Mouse (Mus musculus) heart, embryonic 12.5 days (tissue): ENCODE measurements around the gene Ndufaf3. TPM values are rescaled to one million over a fixed set of nuclear protein-coding genes. Genes with fewer than 3 reads are reported as not detected.
A peak's percentile ranks its signal among the peaks of the same experiment; 100 is the strongest.

ENCODE experiments used
- ATAC-seq: fragments of 200-750 bp; cut with Nextera tagmentation; 2 replicates; pipeline ENCODE4 v1.8.0; 2017; ENCODE audit warnings: moderate TSS enrichment, moderate library complexity; ENCODE audit not compliant: insufficient number of reproducible peaks, low FRiP score
- H3K27ac ChIP-seq: fragments of 300-500 bp; sonication (generic); 2 replicates; pipeline ENCODE4 v1.5.1; 2016; ENCODE audit warnings: mild to moderate bottlenecking, moderate library complexity; ENCODE audit not compliant: poor library complexity, severe bottlenecking
- H3K27me3 ChIP-seq: fragments of 300-500 bp; sonication (generic); replicated peaks from 2 replicates; pipeline ENCODE4 v1.6.1; 2016; ENCODE audit warnings: mild to moderate bottlenecking, moderate library complexity
- H3K36me3 ChIP-seq: fragments of 300-500 bp; sonication (generic); 2 replicates; pipeline ENCODE4 v1.6.1; 2016; ENCODE audit warnings: mild to moderate bottlenecking, moderate library complexity
- H3K4me1 ChIP-seq: fragments of 300-500 bp; sonication (generic); replicated peaks from 2 replicates; pipeline ENCODE4 v1.6.1; 2016; ENCODE audit warnings: mild to moderate bottlenecking
- H3K4me2 ChIP-seq: fragments of 300-500 bp; sonication (generic); 2 replicates; pipeline ENCODE4 v1.6.1; 2016; ENCODE audit warnings: mild to moderate bottlenecking, moderate library complexity
- H3K4me3 ChIP-seq: fragments of 300-500 bp; sonication (generic); 2 replicates; pipeline ENCODE4 v1.5.1; 2016; ENCODE audit warnings: mild to moderate bottlenecking
- H3K9ac ChIP-seq: fragments of 300-500 bp; sonication (generic); 2 replicates; pipeline ENCODE4 v1.6.1; 2016; ENCODE audit warnings: mild to moderate bottlenecking, moderate library complexity
- H3K9me3 ChIP-seq: fragments of 300-500 bp; sonication (generic); replicated peaks from 2 replicates; pipeline ENCODE4 v1.6.1; 2016; ENCODE audit warnings: mild to moderate bottlenecking, moderate library complexity
- WGBS: fragments of 180-500 bp; shearing (Covaris S2); methylation state at CpG from one replicate; pipeline ENCODE4 v1.1.7; 2016; 5-methylcytosine and 5-hydroxymethylcytosine counted together
- polyA plus RNA-seq: library from polyadenylated mRNA; unstranded; fragments of >200 nt; fragmentation: Nextera tagmentation; extraction: Ambion mirVana; gene quantifications from 2 replicates; pipeline ENCODE4 v1.2.1, GENCODE M21; 2016

Ndufaf3 gene
- polyA plus RNA-seq, 1 experiment from 2014 or later = 55.5 TPM

DNA sequence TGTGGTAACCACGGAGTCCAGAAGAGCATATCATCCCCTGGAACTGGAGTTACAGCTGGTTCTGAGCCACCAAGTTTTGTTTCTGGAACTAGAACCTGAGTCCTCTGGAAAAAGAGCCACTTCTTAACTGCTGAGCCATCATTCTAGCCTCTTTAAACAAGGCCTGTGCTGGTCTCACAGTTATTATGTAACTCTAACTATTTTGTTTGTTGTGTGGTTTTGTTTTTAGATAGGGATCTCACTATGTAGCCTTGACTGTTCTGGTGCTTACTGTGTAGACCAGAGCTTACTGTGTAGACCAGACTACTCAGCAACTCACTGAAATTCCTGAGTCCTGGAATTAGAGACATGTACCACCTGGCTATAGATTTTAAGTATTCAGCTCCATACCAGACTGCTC lies 20.4 kb downstream of the Ndufaf3 start:
- Histone ChIP-seq H3K4me3 (no peak overlapping the region), H3K36me3 (peaks cover 88% of the 10 kb centered on the region), H3K9ac (no peak overlapping the region), H3K9me3 (no peaks in the 10 kb centered on the region), H3K4me1 (0 out of 2 replicates have a peak, but pooled peaks cover 2% of the 10 kb centered on the region), H3K27ac (no peak overlapping the region), H3K4me2 (no peak overlapping the region), H3K27me3 (no peaks in the 10 kb centered on the region)
- ATAC-seq = no peak
- 91% methylated on average over 1 of the region's 1 CpGs for WGBS

DNA sequence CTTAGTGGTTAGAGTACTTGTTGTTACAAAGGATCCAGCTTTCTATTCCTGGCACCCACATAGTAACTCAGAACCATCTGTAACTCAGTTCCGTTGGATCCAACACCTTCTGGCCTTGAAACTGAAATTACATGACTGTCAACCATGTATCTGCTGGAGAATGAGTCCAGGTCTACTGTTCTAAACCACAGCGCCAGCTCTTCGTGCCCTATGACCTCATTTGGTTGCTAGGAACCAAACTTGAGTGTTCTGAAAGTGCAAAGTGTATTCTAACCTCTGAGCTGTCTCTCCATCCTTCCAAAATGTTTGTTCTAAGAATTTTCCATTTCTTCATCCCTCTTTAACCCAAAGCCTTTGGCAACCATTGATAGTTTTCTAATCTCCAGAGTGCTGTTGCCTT lies 21.2 kb downstream of the Ndufaf3 start:
- Histone ChIP-seq H3K27me3 (no peaks in the 10 kb centered on the region), H3K36me3 (peaks cover 92% of the 10 kb centered on the region)

DNA sequence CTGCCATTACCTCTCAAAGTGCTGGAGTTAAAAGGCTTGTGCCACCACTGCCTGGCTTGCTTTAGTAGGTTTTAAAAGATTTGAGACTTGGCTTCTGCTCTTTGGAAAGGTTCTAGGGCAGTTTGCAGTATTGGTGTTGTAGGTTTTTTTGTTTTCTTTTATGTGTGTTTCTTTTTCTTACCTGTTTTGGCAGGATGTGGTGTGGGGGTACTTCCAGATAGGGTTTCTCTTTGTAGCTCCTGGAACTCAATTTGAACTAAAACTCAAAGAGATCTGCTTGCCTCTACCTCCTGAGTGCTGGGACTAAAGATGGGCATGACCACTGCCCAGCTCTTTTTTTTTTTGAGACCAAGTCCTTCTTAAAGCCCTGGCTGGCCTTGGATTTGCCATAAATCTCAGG lies 26.4 kb downstream of the Ndufaf3 start:
- Histone ChIP-seq H3K4me2 (no peak overlapping the region), H3K27ac (no peak overlapping the region), H3K9ac (no peak overlapping the region), H3K9me3 (no peaks in the 10 kb centered on the region), H3K27me3 (no peaks in the 10 kb centered on the region), H3K4me1 (no peaks in the 10 kb centered on the region), H3K4me3 (no peak overlapping the region), H3K36me3 (peaks cover 89% of the 10 kb centered on the region)
- no peak for ATAC-seq

More for the DNA sequence above, 21.2 kb downstream of the Ndufaf3 start:
- ATAC-seq = no peak
- H3K4me2 ChIP-seq = no peak overlapping the region
- no peak overlapping the region for H3K9ac ChIP-seq
- WGBS = 91% methylated on average over 3 of the region's 3 CpGs
- no peak overlapping the region for H3K27ac ChIP-seq
- no peaks in the 10 kb centered on the region for H3K9me3 ChIP-seq
- no peaks in the 10 kb centered on the region for H3K4me1 ChIP-seq
- no peak overlapping the region for H3K4me3 ChIP-seq

DNA sequence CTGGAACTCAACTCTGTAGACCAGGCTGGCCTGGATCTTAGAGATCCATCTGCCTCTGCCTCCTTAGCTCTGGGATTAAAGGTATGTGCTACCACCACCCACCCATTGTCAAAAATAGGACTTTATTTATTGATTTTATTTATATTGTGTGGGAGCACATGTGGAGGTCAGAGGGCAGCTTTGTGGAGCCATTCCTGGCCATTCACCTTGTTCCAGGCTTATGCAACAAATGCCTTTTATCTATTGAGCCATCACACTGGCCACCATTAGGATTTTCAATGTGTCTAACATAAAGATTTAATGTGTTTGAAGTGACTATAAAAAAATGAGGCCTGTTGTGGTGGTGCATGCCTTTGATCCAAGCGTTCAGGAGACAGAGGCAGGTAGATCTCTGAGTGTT lies 35.7 kb downstream of the Ndufaf3 start:
- Histone ChIP-seq H3K4me2 (no peak overlapping the region), H3K36me3 (peaks cover 83% of the 10 kb centered on the region), H3K9ac (no peak overlapping the region), H3K4me3 (no peak overlapping the region), H3K4me1 (no peaks in the 10 kb centered on the region), H3K27me3 (no peaks in the 10 kb centered on the region), H3K27ac (no peak overlapping the region), H3K9me3 (no peaks in the 10 kb centered on the region)
- 95% methylated on average over 1 of the region's 1 CpGs for whole genome bisulfite sequencing
- no peak for ATAC-seq

DNA sequence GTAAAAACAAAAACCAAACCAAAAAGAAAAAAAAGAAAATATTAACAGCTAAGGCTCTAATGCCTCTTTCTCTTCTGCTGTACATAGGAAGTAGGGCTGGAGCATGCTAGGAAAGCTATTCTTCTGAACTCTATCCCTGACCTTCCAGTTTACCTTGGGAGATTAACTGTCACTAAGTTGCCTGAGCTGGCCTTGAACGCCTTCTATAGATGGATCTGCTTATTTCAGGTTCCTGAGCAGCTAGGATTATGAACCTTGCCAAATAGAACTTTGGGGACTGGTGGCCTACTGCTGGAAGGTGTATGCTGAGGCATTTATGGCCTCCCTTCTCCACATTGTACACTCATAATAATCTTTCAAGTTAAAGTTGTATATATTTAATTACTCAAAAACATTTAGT lies 36.3 kb downstream of the Ndufaf3 start:
- no peaks in the 10 kb centered on the region for H3K27me3 ChIP-seq
- peaks cover 77% of the 10 kb centered on the region for H3K36me3 ChIP-seq
- H3K9me3 ChIP-seq = no peaks in the 10 kb centered on the region
- no peaks in the 10 kb centered on the region for H3K4me1 ChIP-seq
- WGBS = 97% methylated on average over 1 of the region's 1 CpGs
- H3K4me3 ChIP-seq = no peak overlapping the region
- no peak overlapping the region for H3K9ac ChIP-seq
- H3K4me2 ChIP-seq = no peak overlapping the region
- no peak overlapping the region for H3K27ac ChIP-seq
- no peak for ATAC-seq

DNA sequence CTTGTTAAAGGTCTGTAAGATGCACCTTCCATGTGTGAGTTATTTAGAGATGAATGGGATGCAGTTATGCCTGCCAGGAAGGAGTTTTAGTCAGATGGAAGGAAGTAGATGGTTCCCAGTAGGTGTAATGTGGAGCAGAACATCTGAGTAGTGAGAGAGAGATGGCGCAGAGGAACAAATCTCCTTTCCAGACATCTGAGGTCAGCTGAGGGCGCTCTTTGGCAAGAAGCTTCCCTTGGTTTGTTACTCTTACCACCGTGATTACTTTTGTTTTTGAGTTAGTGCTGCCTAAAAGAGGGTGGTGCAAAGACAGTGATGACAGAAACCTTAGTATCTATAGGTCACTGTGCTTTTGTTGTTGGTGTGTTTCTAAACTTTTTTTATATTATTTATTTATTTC lies 41.8 kb downstream of the Ndufaf3 start:
- Histone ChIP-seq H3K9me3 (no peaks in the 10 kb centered on the region), H3K4me3 (no peak overlapping the region), H3K9ac (no peak overlapping the region), H3K4me1 (0 out of 2 replicates have a peak, but pooled peaks cover 6% of the 10 kb centered on the region), H3K27ac (no peak overlapping the region), H3K27me3 (no peaks in the 10 kb centered on the region), H3K4me2 (no peak overlapping the region), H3K36me3 (peaks cover 34% of the 10 kb centered on the region)
- WGBS = 85% methylated on average over 3 of the region's 3 CpGs
- ATAC-seq = no peak

DNA sequence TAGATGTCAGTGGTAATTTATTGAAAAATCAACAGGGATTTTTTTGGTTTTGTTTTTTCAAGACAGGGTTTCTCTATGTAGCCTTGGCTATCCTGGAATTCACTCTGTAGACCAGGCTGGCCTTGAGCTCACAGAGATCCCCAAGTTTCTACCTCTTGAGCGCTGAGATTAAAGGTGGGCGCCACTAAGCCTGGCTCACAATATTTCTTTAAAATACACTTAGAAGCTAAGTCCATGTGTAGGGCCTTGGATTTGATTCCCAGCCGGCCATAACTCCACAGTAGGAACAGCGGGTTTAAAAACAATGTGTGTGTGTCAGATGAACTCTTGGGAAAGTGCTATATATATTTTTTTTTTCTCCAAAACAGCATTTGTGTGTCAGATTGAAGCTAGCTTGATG lies 43.9 kb downstream of the Ndufaf3 start:
- WGBS = 96% methylated on average over 4 of the region's 4 CpGs
- Histone ChIP-seq H3K36me3 (peaks cover 21% of the 10 kb centered on the region), H3K4me2 (no peak overlapping the region)

DNA sequence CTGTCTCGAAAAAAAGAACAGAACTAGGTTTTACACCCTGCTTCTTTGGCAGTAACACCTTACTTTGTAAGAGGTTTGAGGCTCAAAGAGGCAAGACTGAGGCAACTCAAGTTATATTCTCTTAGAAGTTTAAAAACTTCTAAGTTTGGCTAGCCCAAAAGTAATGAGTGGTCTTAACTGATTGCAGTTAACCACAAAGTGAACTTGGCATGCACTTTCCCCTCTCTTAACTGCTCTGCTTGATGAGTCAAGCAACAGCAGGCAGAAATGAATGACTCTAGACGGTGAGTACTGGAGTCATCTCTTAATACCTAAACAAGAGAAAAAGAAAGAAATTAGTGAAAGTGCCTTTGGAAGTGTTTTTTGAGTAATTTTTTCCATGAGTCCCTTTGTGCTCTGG lies 45.6 kb downstream of the Ndufaf3 start:
- H3K4me3 ChIP-seq = no peak overlapping the region
- H3K27me3 ChIP-seq = no peaks in the 10 kb centered on the region
- 78% methylated on average over 2 of the region's 2 CpGs for WGBS
- no peak overlapping the region for H3K4me2 ChIP-seq
- H3K9me3 ChIP-seq = no peaks in the 10 kb centered on the region
- no peak overlapping the region for H3K9ac ChIP-seq
- peaks cover 15% of the 10 kb centered on the region for H3K36me3 ChIP-seq
- peaks cover 20% of the 10 kb centered on the region for H3K4me1 ChIP-seq
- ATAC-seq = no peak
- H3K27ac ChIP-seq = no peak overlapping the region

More for the DNA sequence above, 43.9 kb downstream of the Ndufaf3 start:
- H3K27me3 ChIP-seq = no peaks in the 10 kb centered on the region
- H3K4me3 ChIP-seq = no peak overlapping the region
- peaks cover 20% of the 10 kb centered on the region for H3K4me1 ChIP-seq
- no peak overlapping the region for H3K9ac ChIP-seq
- no peaks in the 10 kb centered on the region for H3K9me3 ChIP-seq
- ATAC-seq = no peak
- H3K27ac ChIP-seq = no peak overlapping the region

DNA sequence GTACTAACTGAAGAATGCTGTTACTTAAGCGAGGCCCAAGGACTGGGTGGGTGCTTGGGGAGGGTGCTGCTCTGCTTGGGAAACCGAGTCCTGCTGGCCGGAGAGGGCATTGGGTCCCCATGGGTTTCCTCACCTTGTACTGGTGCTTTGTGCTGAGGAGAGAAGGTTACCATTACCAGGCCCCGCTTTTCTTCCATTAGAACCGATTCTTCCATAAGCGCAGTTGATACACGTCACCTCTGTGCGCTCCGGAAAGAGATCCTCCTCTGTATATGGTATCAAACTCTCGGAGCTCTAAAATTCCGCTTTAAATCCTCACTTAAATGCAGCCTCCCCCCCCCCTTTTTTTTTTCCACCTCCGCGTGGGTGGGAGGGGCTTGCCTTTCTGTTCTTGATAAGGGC lies 49.3 kb downstream of the Ndufaf3 start:
- H3K27me3 ChIP-seq = no peaks in the 10 kb centered on the region
- peak overlapping the region; percentile 82 for H3K4me2 ChIP-seq
- H3K4me3 ChIP-seq = peak overlapping the region; percentile 100
- no peaks in the 10 kb centered on the region for H3K9me3 ChIP-seq
- WGBS = under 1% methylated on average over 13 of the region's 13 CpGs
- peak; percentile 15; the same call in 1 of the 2 replicates for ATAC-seq
- H3K9ac ChIP-seq = peak overlapping the region; percentile 99
- H3K36me3 ChIP-seq = peaks cover 36% of the 10 kb centered on the region
- H3K4me1 ChIP-seq = peaks cover 26% of the 10 kb centered on the region
- peak overlapping the region; percentile 98 for H3K27ac ChIP-seq

DNA sequence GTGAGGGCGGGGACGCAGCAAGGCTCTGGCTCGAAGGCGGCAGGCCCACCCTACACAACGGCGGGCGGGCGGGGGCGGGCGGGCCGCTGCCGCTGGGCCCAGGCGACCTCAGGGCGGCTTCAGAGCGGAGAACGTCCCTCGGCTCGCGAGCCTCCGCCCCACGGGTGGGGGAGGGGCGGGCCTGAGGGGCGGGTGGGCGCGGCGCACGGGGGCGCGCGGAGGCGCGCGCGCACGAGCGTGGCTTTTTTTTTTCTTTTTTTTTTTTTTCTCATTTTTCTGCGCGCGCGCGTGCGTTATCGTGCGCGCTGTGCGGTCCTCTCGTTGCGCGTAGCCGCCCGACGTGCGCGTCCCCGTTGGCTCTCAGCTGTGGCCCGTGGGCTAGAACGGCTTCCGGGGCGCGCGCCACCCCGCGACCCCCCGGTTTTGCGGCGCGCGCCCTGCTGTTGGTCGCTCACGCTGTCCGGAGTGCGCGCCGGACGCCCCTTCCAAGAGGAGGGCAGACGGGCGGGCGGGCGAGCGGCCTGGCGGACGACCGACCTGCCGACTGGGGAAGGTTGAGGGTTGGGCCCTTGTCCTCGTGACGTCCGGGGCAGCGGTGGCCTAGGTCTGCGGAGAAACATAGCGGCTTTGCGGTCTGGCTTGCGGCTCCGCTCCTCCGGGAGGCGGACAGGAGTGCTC lies 49.8 kb downstream of the Ndufaf3 start:
- WGBS = under 1% methylated on average over 80 of the region's 95 CpGs

DNA sequence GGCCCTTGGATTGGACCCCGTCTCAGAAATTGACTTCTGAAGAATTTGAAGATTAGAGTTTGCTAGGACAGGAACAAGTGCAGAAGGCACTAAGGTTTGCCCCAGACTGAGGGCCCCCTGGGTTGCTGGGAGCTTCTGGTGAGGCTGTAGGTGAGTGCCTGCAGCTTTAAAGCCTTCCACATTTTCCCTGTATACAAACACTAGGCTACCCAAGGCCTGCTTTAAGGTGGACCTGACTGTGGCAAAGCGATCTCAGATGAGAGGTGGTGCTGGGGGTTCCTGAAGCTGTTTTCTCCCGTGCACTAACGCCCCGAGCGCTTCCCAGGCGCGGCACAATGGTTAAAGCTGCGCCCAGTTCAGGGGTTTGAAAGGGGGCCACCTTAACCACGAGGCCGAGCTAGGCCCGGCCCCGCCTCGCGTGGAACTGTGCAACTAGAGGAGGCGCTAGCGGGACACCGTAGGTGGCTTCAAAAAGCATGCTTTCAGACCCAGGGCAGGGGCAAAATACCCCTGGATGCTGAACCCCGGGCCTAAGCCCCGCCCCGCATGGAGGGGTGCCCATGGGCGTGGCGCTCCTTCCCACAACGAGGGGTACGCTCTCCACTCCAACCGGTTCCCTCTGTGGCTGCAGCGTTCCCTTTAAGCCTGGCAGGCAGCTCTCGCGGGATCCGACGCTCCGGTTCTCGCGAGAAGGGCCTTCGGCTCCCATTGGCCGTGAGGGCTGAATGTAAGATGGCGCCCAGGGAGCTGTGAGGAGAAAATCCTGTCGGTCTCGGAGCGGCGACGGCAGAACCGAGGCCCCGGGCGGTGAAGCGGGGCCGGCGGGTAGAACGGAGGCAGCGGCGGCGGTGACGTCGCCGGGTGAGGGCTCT lies 50.6 kb downstream of the Ndufaf3 start, which contains the start of gene Qrich1:
TSS of gene Qrich1 (plus strand) at position 427 of the 872 bp plus-strand sequence.
- Histone ChIP-seq H3K9me3 (no peaks in the 10 kb centered on the region), H3K27ac (peak within 1 kb of the TSS; percentile 98), H3K36me3 (peaks cover 49% of the 10 kb centered on the region), H3K4me1 (peaks cover 25% of the 10 kb centered on the region), H3K27me3 (no peaks in the 10 kb centered on the region), H3K9ac (peak within 1 kb of the TSS; percentile 99), H3K4me2 (peak within 1 kb of the TSS; percentile 82), H3K4me3 (peak within 1 kb of the TSS; percentile 100)
- ATAC-seq = peak; percentile 94
- under 1% methylated on average over 55 of the region's 55 CpGs for WGBS

More for the DNA sequence above, 49.8 kb downstream of the Ndufaf3 start:
- peak overlapping the region; percentile 100 for H3K4me3 ChIP-seq
- ATAC-seq = peak; percentile 86
- H3K36me3 ChIP-seq = peaks cover 42% of the 10 kb centered on the region
- peak overlapping the region; percentile 99 for H3K9ac ChIP-seq
- H3K9me3 ChIP-seq = no peaks in the 10 kb centered on the region
- peak overlapping the region; percentile 82 for H3K4me2 ChIP-seq
- H3K27me3 ChIP-seq = no peaks in the 10 kb centered on the region
- H3K4me1 ChIP-seq = peaks cover 26% of the 10 kb centered on the region
- peak overlapping the region; percentile 98 for H3K27ac ChIP-seq
